Mouse (Mus musculus) lung, adult 10 weeks (tissue): Measurements from ENCODE around the gene Mark3. TPM values are rescaled to one million over a fixed set of nuclear protein-coding genes. Genes with fewer than 3 reads are reported as not detected.

Experiments used
- polyA plus RNA-seq: library from polyadenylated mRNA; stranded (reverse); fragments of 350-450 nt; fragmentation: Illumina TruSeq; extraction: RNeasy Lipid Tissue Mini Kit (QIAGEN cat#74804); gene quantifications from one replicate; pipeline ENCODE4 v1.2.3, GENCODE M21; 2014; ENCODE audit warnings: low read depth, low replicate concordance; ENCODE audit not compliant: insufficient read depth

Mark3 gene
- polyA plus RNA-seq, result 30.1 TPM

GRCm38 (mm10) chr12:111574074-111574886, at the start of gene Mark3:
TSS of gene Mark3 (plus strand) at chr12:111574523.

GRCm38 (mm10) chr12:111537796-111538291, 36.5 kb upstream of the Mark3 start, which contains the start of gene Eif5:
TSS of gene Eif5 (plus strand) at chr12:111538016.

GRCm38 (mm10) chr12:111672176-111672575, 97.9 kb downstream of the Mark3 start, which contains the start of gene Ckb:
TSS of gene Ckb (minus strand) at chr12:111672338.

GRCm38 (mm10) chr12:111677882-111678669, 103.8 kb downstream of the Mark3 start, which contains the start of gene Trmt61a:
TSS of gene Trmt61a (plus strand) at chr12:111678105.

Other genes starting within 250 kb of the Mark3 start
- 51.7 TPM for gene Cdc42bpb, start 196.8 kb upstream of the Mark3 start, polyA plus RNA-seq
- not detected for gene Lbhd2, start 167.7 kb upstream of the Mark3 start, polyA plus RNA-seq
- 10.0 TPM for gene Exoc3l4, start 157.5 kb upstream of the Mark3 start, polyA plus RNA-seq
- gene Tnfaip2, start 132.1 kb upstream of the Mark3 start, polyA plus RNA-seq, result 15.7 TPM
- not detected for gene Gm266, start 88.7 kb upstream of the Mark3 start, polyA plus RNA-seq
- gene Eif5, start 36.5 kb upstream of the Mark3 start, polyA plus RNA-seq, result 83.5 TPM
- gene Ckb, start 97.8 kb downstream of the Mark3 start, polyA plus RNA-seq, result 92.9 TPM
- gene Trmt61a, start 103.6 kb downstream of the Mark3 start, polyA plus RNA-seq, result 7.4 TPM
- 31.2 TPM for gene Bag5, start 138.7 kb downstream of the Mark3 start, polyA plus RNA-seq
- 43.0 TPM for gene Apopt1, start 138.7 kb downstream of the Mark3 start, polyA plus RNA-seq
- 88.6 TPM for gene Klc1, start 184.3 kb downstream of the Mark3 start, polyA plus RNA-seq
- gene Xrcc3, start 239.3 kb downstream of the Mark3 start, polyA plus RNA-seq, result 0.41 TPM
- gene Zfyve21, start 239.6 kb downstream of the Mark3 start, polyA plus RNA-seq, result 68.0 TPM